Mouse (Mus musculus) WW6 (cell line): ENCODE results near the gene Actr2.
"Not testable (repeated sequence)": the region's sequence is repeated elsewhere in the genome, so short reads cannot be mapped to it uniquely, and the experiment has no call there.

ENCODE experiments used
- DNase-seq: peaks from one replicate; pipeline ENCODE4 v3.0.0-alpha.2; 2013; ENCODE audit warnings: low read depth, low spot score

Actr2 gene

DNA sequence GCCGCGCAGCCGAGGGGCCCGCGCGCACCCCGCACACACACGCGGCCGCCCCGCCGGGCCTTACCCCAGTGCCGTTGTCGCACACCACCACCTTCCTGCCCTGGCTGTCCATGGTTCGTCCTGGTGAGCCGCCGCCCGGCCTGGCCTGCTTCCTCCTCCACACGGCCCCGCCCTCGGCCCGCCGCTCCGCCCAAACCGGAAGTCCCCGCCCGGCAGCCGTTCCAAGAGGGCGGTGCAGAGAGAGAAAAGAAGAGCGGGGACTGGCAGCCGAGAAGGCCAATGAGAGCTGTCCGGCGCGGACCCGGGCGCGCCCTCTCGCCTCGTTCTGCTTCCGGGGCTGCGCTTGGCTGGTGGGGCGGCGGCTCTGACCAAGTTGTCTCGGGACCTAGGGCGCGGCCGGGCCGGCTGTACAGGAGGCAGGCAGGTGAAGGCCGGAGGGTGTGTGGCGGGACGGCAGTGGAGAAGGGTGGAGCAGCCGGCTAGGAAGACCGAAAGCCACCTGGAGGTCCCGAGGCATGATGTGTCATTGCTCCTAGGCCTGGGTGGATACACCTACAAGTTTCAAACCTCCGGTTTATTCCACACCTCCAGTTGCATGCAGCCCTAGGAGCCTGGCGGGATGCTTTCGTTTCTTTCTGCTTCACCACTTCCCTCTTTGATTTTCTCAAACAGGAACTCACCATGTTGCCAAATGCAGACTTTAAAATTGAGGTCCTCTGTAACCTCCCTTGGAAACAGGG, at the start of gene Actr2:
Actr2 (minus strand) TSS at position 173 of the 740 bp plus-strand sequence.
- peak; percentile 98 for DNase-seq

DNA sequence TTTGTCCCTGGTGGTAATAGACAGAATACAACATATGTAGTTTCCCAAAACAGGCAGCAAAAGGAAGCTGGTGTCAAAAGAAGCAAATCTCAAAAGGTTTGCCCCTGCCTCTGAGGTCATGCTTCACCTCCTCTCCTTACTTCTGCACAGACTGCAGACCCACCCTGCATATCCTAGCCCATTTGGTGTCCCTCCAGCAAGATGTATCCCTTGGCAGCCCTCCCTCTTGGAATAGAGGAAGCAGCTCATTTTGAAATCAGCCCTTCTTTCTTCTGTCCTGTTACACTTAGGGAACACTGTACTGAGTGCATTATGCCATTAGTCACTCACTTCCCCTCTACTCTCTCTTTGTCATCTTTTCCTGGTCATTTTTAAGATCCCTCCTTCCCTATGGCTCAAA, 46.2 kb upstream of the Actr2 start:
- DNase-seq, result no peak

DNA sequence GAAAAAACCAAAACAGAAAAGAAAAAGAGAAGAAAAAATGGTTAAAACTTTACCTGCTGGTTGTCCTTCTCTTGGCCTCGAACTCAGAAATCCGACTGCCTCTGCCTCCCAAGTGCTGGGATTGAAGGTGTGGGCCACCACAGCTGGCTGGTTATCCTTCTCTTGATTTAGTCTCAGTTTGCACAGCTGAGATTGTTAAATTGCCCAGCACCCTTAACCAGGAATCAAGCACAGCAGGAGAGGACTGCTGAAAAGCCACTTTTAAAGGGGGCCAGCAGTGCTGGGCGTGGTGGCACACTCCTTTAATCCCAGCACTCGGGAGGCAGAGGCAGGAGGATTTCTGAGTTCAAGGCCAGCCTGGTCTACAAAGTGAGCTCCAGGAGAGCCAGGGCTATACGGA, 40.8 kb upstream of the Actr2 start:
- not testable (repeated sequence) for DNase-seq

DNA sequence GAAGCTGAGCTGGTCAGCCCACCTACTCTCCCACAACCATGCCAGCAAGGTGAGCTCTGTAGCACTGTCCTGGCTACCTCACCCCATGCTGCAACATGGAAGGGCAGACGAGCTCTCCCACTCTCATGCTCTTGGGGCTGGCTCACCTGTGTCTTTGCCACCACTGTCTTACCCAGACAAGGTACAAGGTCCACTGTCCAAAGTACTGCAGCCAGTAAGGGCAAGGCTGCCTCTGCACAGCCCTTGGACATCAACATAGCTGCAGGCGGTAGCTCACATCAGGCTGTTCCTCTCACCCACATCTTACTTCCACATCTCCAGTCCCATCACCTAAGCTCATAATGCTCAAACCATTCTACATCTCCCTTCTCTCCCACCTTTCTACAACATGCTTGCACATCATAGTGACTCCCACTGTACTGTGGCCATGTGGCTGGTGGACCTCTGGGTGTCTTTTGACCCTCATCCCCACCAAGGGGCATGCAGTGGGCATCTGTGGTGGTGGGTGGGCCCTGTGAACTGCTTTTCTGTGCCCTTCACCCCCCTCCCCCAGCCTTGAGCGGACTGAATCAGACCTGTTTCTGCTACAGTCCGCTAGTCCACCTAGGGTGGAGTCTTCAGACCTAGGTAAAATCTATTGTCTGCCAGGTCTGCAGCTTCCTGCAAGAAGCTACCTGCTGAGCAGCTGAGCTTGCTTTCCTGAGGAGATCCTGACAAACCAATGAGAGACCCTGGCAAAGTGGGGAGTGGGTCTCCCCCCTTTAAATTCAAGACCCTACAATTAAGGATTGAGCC, 39.6 kb upstream of the Actr2 start:
- no peak for DNase-seq

DNA sequence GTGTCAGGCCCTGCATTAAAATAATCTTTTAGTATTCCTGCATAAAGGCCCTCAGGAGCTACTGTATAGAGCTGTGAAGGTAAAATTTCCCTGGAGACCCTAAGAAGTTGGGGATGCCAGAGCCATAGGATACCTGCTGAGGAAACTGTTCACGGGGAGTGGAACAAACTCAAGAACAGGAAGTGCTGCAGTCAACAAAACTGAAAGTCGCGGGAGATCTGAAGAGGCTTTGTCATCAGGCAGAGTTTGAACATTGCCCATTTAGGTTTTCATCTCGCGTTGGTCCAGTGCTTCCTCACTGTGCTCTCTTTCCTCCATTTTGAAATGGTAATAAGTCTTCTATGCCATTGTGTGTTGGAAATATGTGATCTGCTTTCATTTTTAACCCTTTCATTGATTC, 38.6 kb upstream of the Actr2 start:
- DNase-seq, result no peak

DNA sequence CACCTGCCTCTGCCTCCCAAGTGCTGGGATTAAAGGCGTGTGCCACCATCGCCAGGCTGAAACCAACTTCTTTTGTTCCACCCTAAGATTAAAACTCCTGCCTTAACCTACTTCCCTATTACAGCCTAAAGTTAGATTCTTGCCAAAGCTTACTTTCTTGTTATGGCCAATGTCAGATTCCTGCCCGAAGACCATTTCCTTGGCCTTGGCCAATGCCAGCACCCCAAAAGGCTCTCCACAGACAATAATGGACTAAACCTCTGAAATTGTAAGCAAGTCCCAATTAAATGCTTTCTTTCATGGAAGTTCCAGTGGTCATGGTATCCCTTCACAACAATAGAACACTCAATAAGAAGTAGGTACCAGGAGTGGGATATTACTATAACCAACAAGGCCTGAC, 37.2 kb upstream of the Actr2 start:
- no peak for DNase-seq

DNA sequence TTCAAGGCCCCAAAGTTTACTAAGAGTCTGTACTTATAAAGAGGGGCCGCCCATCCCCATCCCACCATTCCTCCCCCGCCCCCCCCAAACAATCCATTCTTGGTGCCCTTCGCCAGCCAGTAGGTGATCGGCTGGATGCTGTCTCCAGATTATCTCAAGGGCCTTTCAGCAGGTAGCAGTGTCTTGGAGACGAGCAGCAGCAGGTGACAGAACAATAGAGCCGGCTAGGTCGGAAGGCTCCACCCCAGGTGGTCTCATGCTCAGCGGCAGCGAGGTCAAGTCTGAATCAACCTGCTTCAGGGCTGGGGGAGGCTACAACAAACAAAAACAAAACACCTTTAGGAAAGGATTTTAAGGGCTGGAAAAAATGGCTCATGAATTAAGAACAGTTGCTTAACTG, 32.7 kb upstream of the Actr2 start:
- peak; percentile 83 for DNase-seq

DNA sequence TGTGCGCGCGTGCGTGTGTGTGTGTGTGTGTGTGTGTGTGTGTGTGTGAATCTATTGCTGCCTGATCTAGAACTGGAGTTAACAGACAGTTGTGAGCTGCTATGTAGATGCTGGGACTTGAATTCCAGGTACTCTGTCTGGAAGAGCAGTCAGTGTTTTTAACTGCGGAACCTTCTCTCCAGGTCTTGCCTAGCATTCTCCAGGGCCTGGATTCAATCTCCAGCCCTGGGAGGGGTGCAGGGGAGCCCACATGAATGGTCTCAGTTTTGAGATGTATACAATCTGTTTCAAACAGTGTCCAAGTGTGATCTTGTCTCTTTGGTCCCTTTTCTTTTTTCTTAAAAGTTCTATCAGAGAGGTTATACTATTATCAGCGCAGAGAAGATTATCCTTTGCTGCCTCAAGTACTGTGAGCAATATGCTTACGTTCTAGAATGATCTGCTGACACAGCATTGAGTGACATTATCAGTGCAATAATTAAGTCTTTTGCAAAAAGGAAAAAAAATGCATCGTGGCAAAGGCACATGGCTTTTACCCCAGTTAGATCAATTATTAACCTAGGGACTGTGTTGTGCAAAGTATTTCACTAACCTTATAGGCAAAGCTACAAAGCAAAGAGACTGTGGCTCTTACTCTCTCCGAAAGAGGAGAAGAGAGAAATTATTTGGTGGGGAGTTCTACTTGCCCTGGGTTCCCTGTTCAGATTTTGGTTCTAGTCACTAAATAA, 32.0 kb upstream of the Actr2 start:
- no peak for DNase-seq

DNA sequence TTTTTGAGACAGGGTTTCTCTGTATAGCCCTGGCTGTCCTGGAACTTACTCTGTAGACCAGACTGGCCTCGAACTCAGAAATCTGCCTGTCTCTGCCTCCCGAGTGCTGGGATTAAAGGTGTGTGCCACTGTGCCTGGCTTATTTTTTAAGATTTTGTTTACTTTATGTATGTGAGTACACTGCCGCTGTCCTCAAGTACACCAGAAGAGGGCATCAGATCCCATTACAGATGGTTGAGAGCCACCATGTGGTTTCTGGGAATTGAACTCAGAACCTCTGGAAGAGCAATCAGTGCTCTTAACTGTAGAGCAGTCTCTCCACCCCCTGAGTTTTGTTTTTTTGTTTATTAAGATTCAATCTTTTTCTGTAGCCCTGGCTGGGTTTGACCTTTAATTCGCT, 31.0 kb upstream of the Actr2 start:
- DNase-seq, result not testable (repeated sequence)

DNA sequence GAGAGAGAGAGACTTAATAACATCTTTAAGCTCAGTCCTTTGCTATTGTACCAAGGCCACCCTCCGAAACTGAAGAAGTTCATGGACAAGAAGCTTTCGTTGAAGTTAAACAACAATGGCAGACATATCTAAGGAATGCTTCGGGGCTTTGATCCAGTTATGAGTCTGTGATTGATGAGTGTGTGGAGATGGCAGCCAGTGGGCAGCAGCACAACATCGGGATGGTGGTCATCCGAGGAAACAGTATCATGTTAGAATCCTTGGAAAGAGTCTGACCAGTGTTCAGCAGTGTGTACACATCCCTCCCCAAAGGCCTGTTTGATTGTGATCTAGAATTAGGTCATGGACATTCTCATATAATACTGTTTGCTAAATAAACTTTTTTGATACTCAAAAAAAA, 29.8 kb upstream of the Actr2 start:
- no peak for DNase-seq

DNA sequence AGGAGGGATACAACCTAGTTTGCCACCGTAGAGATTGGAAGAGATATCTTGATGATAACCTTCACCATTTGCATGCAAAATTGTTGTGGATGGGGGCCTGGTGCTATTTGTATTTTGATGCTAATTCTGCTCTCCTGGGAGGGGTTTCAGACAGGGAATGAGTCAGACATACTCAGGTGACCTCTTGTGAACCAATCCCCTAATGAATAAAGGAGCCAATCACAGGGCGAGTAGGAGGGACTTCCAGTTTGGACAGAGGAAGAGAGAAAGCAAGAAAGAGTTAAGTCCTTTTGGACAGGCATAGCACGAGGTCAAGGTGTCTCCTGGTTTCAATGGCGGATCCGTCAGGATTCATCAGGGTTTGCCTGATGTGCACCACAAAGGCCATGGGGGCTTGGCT, 27.6 kb upstream of the Actr2 start:
- DNase-seq, result no peak

DNA sequence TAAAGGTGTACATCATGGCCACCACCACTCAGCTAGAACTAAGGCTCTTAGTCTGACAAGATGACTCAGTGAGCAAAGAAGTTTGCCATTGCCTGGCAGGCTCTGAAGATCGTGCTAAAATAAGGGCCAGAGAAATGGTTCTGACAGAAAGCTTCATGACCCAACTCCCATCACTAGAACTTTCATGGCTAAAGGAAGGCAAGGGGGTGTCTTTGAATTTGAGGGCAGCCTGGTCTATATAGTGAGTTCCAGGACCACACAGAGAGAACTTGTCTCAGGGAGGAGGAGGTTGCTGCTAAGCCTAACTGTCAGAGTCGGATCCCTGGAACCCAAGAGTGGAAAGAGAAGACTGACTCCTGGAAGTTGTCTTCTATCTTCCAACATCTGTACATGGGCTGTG, 27.0 kb upstream of the Actr2 start:
- no peak for DNase-seq

DNA sequence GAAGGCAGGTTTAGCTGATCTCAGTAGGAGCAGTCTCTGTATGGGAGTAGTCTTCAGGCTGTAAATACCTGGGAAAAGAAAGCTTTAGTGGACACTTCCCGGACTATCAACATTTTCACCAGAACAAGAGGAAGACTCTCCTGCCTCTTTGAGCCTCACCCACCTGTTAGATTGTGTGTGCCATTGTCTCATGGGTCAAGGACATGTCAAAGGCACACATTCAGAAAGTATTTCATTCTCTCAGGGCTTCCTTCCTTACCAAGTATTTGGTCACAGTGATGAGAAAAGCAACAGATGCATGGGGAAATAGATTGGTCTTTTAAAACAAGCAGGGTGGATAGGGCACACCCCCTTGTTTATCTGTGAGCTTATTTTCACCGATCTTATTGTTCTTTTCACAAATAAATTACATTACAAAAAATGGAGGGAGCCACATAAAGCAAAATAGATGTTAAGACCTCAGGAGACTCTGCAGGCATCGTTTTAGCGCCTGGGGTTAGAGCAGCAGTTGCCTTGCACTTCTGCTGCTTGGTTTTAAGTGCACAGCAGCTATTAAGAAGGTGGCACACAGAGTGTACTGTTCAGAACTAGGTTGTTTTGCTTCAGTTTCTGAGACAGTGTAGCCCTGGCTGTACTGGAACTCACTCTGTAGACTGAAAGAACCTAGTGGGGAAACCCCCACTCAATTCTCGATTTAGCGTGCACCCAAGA, 25.9 kb upstream of the Actr2 start:
- DNase-seq, result peak; percentile 66

DNA sequence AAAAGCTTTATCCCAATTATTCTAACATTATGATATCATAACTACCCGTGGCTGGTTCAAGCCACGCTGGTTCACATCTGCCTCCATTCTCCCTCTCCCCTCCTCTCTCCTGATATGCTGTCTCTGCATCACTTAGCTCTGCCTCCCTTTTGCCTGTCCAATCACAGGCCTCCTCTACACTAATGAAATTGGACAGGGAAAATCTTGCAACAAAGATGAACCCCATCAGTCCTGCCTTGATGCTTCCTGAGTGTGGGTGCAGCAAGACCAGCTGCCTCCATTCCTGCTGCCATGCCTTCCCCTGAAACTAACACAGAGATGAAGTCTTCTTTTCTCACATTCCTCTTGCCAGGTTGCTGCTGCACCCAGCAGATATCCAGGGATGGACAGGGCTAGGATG, 25.2 kb upstream of the Actr2 start:
- peak; percentile 58 for DNase-seq

DNA sequence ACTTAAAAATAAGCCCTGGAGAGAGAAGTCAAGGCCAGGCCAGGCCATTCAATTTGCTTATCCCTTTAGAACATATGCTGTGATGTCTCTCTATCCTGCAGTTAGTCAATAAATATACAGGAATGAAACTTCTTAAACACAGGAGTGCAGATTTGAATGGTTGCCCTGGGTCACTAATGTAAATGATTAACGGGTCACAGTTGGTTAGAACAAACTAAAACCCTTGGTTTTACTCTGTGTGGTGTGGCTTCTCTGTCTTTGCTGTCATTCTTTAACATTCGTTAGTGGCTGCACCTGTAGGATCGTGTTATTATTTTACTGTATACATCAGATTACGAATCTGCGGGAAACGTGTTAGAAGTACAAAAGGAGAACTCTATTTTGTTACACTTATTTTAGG, 23.6 kb upstream of the Actr2 start:
- DNase-seq, result no peak

DNA sequence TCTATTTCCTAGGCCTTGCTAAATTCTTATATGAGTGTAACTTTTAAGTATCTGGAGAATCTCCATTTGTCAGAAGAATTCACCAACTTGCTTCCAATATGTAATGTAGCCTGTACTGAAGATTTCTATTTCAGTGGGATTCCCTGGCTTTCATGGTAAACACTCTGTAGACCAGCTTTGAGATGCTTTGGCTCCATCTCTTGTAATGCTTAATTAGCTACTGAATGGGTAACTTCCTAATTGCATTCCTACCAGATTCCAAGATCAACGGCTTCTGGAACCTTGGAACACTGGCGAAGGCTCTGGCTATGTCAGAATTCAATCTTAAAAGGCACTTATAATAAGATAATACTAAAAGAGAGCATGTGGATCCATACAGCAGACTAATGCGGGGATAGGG, 22.2 kb upstream of the Actr2 start:
- DNase-seq, result not testable (repeated sequence)

DNA sequence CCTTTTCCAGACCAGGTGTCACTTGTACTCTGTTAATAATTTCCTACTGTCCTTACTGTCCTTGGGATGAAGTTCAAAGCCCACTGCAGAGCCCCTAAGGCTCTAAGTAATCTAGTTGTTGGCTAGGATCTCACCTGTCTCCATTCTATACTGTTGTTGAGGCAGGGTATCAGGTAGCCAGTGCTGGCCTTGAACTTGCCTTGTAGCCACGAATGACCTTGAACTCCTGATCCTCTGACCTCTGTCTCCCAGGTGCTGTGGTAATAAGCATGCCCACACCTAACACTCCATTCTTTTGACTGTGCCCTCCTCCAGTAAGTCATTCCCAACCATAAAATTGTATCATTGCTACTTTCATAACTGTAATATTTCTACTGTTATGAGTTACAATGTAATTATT, 21.0 kb upstream of the Actr2 start:
- no peak for DNase-seq

DNA sequence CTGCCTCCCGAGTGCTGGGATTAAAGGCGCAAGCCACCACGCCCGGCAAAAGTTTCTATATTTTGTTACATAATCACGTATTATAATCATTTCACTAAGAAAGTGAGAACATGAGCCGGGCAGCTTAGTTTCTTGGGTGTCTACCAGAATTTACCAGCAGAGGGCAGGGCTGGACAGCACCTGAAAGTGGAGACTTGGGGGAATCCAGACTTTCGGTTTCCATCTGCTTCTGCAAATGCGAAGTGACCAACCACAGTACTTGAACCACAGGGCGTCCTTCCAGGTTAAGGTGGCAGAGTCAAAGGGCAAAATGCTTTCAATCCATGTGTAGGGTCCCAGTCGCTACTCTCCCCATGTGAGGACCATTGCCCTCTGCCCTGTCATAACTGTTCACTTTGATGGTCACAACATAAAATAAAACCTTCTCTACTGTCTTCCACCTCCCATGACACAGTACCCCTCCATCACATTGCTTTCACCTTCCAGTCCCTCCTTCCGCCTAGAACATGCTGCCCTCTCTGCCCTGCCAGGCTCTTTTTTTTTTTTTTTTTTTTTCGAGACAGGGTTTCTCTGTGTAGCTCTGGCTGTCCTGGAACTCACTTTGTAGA, 20.3 kb upstream of the Actr2 start:
- DNase-seq, result peak; percentile 73

DNA sequence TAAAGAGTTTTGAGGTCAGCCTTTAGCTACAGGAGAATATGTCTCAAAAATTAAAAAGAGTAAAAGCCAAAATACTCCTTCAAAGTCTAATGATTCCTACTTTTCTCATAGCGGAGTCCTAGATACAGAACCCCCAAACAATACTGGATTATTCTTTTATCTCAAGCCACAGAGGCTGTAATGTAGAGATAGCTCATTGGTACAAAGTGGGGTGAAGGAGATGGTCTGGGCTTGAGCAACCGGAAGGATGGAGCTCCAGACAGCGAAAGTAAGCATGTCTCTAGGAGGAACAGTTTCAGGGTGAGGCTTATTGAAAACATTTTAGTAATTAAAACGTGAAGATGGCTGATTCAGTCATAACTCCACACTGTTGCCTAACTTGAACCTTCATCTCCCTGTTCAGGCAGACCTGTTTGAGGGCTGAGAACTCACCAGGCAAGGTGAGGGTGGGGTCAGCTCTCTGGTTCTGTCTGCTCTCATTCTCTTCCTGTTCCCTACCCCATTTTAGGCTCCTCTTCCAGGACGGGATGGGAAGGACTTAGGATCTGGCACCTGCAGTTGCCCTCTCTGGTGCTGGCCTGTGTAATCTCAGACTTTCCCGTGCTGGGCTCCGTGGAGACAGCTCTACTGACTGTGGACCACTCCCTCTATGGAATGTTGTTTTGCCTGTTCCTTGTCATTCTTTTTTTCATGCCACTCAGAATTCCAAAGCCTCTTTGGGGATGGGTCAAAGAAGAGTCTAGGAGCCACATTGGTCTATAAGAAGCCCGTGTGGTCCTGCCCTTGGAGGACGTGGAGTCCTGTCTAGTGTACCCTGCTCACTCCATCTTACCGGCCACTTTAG, 14.2 kb upstream of the Actr2 start:
- DNase-seq, result no peak

DNA sequence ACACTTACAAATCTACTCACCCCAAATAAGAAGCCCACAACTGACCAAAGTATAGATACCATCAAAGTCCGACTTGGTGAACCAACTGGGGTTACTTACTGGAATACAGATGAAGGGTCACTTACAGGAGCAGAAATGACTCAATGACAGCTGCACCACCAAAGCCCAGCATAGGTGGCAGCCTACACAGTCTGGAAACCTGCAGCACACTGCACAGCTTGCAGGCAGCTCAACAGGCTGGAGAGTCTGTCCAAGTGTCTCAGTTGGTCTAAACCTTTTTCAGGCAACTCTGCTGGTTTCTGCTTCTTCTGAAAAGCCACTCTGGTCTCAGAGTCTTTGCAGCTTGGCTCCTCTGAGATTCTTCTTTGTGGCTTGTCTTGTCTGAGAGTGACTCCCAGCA, 12.7 kb upstream of the Actr2 start:
- DNase-seq, result no peak

DNA sequence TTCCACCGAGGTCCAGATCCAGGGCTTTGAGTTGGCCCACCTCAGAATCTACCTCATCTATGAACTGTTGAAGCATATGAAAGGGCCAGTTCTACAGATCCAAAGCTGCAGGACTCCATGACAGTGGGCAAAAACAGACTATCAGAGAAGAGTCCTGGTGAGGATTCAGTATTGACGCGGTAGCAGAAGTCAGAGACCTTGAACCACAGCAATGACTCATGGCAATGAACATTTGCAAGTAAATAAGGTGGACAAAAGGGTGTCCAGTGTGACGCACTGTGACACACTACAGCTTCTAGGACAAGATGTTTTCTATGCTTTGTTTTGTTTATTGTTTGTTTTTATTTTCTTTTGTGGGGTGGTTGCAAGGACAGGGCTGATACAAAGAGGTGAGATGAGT, 4.0 kb upstream of the Actr2 start:
- DNase-seq, result no peak
